Mouse (Mus musculus): ENCODE measurements around the gene Tmem80. TPM values are rescaled to one million over a fixed set of nuclear protein-coding genes. Genes with fewer than 3 reads are reported as not detected.

Gene Tmem80
- 10 to 100 TPM; 21.1 to 21.9 TPM for total RNA-seq (2021)

GRCm38 (mm10) chr7:141327469-141328372 is at the start of gene Tmem80, which contains the start of gene Deaf1:
Gene Tmem80, plus strand, starts transcription at chr7:141327739.
Gene Deaf1, minus strand, starts transcription at chr7:141327690.
- peak; percentile 100 for DNase-seq

GRCm38 (mm10) chr7:141278766-141279590 is 48.6 kb upstream of the Tmem80 start, which contains the start of gene Sct:
Gene Sct, minus strand, starts transcription at chr7:141279133.
- peak; percentile 58 for DNase-seq
- intact Hi-C loops (cut with DNase I) = no loop called here

More at GRCm38 (mm10) chr7:141327469-141328372, at the start of gene Tmem80, which contains the start of gene Deaf1:
- intact Hi-C loops (cut with DNase I) = no loop called here

GRCm38 (mm10) chr7:141281442-141281841 is 46.1 kb upstream of the Tmem80 start:
- intact Hi-C loops (cut with DNase I) = no loop called here

DNA sequence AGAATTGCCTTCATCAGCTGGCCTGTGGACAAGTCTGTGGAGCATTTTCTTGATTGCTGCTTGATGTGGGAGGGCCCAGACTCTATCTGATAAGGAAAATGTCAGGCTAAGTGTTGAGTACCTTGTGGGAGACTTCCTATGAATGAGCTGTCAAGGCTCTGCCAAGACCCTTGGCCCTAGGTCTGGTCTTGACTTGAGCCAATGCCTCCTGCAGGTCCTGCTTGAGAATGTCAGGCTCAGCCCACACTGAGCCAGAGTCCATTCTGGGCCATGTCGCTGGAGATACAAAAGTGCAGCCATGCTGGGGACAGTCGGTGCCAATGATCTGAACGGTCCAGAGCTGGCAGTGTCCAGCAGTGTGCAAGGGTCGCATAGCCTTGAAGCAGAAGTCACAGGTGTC is 44.8 kb upstream of the Tmem80 start:
- intact Hi-C loops (cut with DNase I) = no loop called here
- DNase-seq = no peak

More at GRCm38 (mm10) chr7:141281442-141281841, 46.1 kb upstream of the Tmem80 start:
- no peak for DNase-seq

DNA sequence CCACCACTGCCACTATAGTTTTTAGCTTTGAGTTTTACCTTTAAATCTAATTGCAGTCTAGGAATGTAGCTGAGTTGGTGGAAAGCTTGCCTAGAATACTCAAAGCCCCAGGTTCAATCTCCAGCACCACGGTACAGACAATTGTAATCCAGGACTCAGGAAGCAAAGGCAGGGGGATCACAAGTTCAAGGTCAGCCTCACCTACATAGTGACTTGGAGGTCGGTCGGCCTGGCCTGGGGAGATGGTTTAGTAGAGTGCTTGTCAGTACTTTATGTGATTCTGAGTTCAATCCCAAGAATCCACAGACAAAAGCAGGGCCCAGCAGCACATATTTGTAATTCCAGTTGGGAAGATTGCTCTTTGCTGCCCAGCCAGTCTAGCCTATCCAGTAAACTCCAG is 39.5 kb upstream of the Tmem80 start:
- DNase-seq = no peak
- intact Hi-C loops (cut with DNase I) = no loop called here

DNA sequence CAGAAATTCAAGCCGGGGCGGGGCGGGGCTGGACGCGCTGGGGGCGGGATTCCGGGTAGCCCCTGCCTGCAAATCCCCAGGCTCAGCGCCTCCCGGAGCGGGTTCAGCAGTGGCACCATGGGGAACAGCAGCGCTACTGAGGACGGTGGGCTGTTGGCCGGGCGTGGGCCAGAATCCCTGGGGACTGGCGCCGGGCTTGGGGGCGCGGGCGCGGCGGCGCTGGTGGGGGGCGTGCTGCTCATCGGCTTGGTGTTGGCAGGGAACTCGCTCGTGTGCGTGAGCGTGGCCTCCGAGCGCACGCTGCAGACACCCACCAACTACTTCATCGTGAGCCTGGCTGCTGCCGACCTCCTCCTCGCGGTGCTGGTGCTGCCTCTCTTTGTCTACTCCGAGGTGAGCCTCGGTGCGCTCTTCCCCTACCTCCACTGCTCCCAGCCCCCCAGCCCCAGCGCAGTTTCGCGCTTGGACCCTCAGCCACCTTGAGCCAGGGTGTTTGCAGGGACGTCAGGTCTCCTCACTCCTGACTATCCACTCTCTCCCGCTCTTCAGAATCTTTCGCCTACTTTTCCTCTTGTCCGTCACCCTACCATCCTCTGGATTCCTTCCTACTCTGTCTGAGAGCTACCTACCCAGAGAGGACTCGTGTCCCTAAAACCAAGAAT is 35.5 kb upstream of the Tmem80 start, which contains the start of gene Drd4:
Gene Drd4, plus strand, starts transcription at position 86 of the 662 bp plus-strand sequence.
- intact Hi-C loops (cut with DNase I) = no loop called here
- DNase-seq = peak; percentile 22

DNA sequence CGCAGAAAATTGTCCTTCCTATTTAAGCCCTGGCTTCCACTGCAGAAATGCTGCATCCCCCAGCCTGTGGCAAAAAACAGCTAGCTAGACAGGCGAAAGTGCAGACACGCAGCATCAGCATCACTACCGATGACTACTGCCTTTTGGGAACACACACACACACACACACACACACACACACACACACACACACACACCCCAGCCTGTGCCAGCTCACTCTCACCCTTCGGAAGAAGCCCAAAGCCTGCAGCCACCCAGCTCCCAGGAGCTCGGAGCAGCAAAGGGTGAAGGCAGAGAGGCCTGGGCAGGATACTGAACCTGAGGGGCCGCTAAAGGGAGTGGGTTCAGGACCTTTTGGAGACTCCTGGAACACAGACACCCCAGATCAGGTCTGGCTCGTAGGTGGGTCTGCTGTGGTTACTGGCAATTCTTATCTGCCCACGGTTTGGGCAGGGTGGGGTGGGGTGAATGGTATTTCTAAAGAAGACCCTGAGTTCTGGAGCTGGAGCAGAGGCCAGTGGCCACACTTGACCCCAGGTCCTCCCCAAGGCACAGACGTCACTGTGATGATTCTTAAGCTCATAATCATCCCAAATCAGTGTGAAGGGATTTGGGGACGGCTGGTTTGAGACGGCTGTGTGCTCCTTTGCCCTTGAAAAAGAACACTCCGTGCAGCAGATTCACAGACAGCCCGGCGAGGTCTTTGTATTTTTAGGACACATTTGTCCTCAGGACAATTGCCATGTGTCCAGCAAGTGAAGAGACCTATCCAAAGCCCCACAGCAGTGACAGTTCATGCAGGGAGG is 34.8 kb upstream of the Tmem80 start:
- DNase-seq = no peak
- intact Hi-C loops (cut with DNase I) = no loop called here

GRCm38 (mm10) chr7:141293852-141294471 is 33.6 kb upstream of the Tmem80 start:
- intact Hi-C loops (cut with DNase I) = no loop called here
- DNase-seq = peak; percentile 47

DNA sequence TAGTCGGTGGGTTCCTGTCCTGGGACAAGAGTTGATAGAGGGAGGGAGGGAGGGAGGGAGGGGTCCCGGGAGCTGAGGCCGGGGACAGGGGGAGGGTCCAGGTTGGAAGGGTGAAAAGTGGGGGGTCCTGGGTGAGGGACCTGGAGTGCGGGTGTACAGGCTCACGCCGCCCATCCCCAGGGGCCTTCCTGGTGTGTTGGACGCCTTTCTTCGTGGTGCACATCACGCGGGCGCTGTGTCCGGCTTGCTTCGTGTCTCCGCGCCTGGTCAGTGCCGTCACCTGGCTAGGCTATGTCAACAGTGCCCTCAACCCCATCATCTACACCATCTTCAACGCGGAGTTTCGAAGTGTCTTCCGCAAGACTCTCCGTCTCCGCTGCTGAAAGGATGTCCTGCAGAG is 33.1 kb upstream of the Tmem80 start:
- intact Hi-C loops (cut with DNase I) = no loop called here
- no peak for DNase-seq

DNA sequence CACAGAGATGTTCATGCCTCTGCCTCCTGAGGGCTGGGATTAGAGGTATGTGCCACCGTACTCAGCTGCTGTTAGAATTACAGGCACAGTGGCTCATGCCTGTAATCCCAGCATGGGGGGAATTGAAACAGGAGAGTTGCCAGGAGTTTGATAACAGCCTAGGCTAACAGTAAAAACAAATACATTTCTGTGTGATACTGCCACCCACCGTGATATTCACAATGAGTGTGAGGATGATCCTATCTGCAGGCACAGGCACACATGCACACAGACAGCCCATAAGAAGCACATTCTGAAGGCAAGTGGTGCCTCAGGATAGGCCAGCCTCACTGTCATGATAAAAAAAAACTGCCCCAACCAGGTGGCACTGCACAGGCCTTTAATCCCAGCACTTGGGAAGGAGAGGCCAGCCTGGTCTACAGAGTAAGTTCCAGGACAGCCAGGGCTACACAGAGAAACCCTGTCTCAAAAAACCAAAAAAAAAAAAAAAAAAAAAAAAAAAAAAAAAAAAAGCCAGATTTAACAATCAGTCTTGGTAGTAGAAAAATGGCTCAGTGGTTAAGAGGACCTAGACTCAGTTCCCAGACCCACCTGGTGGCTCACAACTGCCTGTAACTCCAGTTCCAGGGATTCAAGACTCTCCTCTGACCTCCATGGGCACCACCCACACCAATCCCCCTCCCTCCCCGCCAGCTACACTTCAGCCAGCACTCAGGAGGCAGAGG is 29.5 kb upstream of the Tmem80 start:
- no peak for DNase-seq
- intact Hi-C loops (cut with DNase I) = no loop called here

DNA sequence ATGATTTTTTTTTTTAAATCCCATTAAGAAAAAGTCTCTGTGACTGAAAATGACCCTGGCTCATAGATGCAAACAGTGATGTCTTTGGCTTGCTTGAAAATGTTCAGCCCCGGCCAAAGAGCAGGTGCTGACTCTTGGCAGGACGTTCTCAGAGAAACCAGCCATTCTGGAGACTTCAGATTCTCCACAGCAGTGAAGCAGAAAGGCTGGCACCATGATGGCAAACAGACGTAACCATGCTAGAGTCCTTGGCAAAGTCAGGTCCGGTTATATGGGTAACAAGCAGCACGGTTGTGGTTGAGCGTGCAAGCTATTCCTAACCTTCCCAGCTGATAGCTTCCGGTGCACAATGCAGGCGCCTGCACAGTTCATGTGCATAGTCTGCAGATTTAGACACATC is 28.4 kb upstream of the Tmem80 start:
- DNase-seq = peak; percentile 68
- intact Hi-C loops (cut with DNase I) = no loop called here

- intact Hi-C loops (cut with DNase I) = no loop called here
- no peak for DNase-seq
Observed at GRCm38 (mm10) chr7:141301386-141301785, 26.2 kb upstream of the Tmem80 start.

DNA sequence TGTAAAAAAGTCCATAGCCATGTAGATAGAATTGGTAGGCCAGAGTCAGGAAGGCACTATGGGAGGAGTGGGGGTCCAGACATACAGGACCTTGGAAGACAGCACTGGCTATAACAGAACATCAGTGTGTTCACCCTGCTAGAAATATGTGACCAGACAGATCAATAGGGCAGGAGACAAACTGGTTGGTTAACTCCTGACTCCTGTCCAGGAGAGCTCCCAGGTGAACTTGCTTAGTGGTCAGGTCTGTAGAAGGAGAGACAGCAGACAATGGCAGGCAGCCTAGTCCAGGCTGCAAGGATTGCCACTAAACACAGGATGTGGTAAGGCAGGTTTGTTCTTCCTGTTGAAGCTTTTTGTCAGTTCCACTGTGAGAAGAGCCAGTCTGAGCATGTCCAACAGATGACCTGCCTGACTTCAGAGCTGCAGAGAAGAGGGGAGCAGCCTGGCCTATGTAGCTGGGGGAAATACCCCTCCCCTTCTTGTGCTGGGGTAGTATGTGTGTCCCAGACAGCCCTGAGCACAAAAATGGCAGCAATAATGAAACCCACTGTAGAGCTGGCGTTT is 24.8 kb upstream of the Tmem80 start:
- intact Hi-C loops (cut with DNase I) = no loop called here
- DNase-seq = no peak

DNA sequence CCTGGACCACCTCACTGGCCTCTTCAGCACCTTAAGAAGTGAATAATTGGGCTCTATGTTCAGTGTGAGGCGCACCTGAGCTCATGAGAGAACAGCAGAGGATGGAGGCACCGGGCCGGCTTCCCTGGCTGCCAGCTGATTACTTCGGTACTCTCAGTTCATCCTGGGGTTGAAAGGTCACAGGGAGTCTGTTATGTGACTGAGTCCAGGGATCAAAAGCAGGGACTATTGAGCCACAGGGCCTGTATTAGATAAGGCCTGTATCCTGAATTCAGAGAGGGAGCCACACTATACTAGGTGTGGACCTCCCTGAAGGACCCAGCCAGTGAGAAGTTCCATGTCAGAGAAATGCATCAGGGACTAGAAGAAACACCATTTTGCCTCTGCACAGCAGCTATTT is 23.0 kb upstream of the Tmem80 start:
- intact Hi-C loops (cut with DNase I) = no loop called here
- no peak for DNase-seq

DNA sequence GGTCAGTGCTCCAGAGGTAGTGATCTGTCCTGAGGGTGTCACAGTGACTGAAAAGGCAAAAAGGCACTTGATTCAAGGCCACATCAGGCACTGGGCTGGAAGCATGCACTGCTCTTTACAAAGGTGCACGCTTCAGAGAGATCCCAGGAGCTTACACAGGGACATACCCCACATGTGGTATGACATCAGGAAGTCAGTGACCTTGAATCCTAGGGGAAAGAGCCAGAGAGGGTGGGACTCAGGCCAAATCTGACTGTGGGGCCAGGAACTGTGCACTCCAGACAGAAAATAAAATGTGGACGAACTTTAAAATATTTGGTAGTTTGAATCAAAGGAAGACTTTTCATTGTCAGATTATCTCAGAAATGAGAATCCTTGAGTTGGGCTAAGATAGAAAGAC is 13.1 kb upstream of the Tmem80 start:
- DNase-seq = no peak
- intact Hi-C loops (cut with DNase I) = loop anchor here (5.0 kb wide), 1 partner anchor 72 kb away; no protein-coding TSS in a partner anchor

- DNase-seq = no peak
- intact Hi-C loops (cut with DNase I) = no loop called here
Observed at GRCm38 (mm10) chr7:141315076-141315475, 12.5 kb upstream of the Tmem80 start.

DNA sequence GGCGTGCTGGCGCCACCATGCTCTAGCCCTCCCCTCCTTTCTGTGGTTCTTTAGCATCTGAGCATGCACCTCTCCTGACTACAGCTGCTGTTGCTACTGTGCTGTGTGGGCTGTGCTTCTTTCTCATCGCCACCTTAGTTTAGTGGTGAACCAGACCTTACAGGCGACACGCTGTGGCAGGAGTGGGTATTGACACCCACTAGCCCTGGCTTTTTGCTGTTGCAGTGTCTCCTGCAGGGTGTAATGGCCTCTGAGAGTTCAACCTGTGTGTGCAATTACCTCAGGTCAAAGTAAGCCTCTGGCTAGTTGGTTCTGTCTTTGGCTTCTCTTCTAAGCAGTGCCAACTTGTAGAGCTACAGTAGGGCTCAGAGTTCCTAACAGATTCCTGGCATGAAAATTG is 11.6 kb upstream of the Tmem80 start:
- intact Hi-C loops (cut with DNase I) = no loop called here

DNA sequence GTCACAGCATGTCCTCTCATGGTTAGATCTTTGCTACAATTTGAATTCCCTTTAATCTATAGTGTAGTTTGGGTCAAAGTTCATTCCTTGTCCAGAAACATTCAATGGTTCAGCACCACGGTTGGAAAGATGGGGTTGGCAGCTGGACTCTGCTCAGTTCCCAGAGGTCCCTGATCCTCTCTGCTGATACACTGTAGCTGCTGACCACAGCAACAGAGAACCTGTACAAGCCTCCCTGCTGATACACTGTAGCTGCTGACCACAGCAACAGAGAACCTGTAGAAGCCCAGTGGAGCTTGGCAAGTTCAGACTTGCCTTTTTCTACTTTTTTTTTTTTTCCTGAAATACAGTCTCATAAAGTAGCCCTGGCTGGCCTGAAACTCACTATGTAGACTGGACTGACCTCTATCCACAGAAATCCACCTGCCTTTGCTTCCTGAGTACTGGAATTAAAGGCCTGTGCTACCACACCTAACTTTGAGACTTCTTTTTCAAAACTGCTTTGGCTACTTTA is 9.9 kb upstream of the Tmem80 start:
- intact Hi-C loops (cut with DNase I) = no loop called here
- no peak for DNase-seq

More for the DNA sequence above, 11.6 kb upstream of the Tmem80 start:
- no peak for DNase-seq

Data from left cerebral cortex, postnatal 4 days (tissue).